Mouse (Mus musculus) layer of hippocampus, adult 11-12 months (tissue): Measurements from ENCODE around the gene Arrdc2.

Experiments used
- DNase-seq: peaks from one replicate; pipeline ENCODE4 v3.0.0; 2022; ENCODE audit warnings: low spot score

Gene Arrdc2

GRCm38 (mm10) chr8:70806541-70806940 is 33.0 kb downstream of the Arrdc2 start:
- DNase-seq: no peak

- DNase-seq: peak; percentile 88
These were observed 34.9 kb downstream of the Arrdc2 start, which contains the start of gene Mast3 for GRCm38 (mm10) chr8:70804481-70805206. Mast3 (minus strand) TSS chr8:70805054.

DNA sequence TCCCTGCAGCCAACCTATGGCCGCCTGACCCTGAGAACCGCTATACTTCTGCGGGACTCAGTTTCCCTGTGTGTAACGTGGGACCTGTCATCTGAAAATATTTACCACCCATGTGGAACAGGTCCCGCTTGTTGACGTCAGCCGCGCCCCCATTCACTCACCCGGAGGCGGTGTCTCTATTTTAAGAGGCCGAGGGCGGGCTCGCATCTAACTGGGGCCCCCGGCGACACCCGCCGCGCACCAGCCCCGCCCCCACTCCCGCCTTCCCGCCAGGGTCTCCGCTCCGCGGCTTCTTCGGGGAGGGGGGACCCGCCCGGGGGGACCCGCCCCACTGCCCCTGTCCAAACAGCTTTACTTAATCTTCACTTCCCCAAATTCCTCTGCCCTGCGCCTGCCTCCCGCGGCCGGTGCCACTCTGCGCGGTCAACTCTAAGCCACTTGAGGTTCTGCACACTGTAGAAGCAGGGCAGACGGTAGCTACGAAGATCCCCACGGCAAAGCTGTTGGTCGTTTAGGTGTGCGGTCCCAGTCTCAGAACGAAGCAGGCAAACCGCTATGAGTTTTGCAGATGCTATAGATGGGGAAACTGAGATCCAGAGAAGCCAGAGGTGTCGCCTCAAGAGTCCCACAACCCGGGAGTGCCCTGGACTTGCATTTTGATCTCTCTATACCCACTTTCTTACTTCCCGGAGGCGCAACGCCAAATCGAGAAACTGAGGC is 35.6 kb downstream of the Arrdc2 start:
- peak; percentile 72 for DNase-seq

- no peak for DNase-seq
These were observed 36.6 kb downstream of the Arrdc2 start for GRCm38 (mm10) chr8:70802786-70803510.

DNA sequence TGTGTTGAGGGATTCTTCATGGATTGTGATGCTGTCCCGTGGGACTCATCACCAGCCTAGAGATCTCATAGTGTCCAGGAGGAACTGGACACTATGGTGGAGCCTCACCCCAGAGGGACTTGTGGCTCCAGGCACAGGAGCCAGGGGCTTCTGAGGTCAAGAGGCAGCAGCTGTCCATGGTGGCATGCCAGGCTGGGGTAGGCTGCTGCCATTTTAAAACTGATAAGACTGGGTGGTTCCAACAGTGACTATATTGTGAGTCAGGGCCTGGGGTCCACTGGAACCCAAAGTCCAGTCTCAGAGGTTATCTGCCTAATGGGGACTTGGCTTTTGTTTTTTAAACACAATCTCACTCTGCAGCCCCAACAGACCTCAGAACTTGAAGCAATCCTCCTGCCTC is 37.7 kb downstream of the Arrdc2 start:
- DNase-seq: no peak

DNA sequence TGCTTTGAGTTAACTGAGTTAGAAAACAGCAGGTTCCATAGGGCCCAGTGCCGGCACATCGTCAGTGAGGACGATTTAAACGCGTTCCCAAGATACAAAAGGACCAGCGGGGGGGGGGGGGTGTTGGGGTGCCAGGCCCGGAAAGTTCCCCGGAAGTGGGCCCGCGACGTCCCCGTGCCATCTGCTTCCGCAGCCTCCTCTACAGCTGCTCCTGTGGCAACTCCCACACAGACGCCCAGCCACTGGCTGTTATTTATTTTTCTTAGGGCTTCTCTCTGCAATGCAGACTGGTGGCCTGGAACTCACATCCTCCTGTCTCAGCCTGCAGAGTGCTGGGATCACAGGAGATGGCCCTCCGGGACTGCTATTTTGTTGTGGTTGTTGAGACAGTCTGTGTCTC is 38.4 kb downstream of the Arrdc2 start:
- DNase-seq: peak; percentile 82

DNA sequence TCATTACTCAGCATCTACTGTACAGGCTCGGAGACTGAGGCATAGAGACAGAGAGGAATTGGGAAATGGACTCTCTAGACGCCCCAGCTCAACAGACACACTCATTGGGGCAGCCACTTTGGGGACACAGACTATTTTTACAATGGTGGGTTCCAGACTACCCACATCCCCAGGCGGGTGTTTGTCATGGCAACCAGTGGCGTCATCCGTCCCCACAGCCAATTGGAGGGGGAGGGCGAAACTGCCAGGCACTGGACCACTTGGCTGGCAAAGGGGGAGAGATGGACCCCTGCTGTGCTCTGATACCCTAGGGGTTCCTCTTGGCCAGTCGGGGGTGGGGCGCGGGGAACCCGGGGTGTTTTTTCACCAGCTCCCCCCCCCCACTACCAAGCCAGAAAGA is 38.9 kb downstream of the Arrdc2 start:
- DNase-seq: no peak

DNA sequence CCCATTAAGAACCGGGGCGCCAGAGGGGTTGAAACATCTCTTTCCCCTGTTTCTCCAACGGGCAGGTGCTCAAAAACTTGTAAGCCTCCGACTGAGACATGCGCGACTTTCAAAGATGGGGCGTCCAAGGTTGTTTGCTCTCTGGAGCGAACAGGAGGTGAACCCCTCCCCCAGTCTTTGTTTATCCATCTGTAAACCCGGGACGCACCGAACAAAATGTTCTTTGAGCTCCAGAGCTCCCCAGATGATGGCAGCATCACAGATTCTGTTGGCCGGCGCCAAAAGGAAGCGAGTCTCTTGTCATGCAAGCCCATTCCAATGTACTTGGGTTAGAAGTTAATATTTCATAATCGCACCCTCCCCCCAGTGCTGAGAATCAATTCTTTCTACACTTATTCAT is 41.2 kb downstream of the Arrdc2 start:
- DNase-seq: peak; percentile 85

DNA sequence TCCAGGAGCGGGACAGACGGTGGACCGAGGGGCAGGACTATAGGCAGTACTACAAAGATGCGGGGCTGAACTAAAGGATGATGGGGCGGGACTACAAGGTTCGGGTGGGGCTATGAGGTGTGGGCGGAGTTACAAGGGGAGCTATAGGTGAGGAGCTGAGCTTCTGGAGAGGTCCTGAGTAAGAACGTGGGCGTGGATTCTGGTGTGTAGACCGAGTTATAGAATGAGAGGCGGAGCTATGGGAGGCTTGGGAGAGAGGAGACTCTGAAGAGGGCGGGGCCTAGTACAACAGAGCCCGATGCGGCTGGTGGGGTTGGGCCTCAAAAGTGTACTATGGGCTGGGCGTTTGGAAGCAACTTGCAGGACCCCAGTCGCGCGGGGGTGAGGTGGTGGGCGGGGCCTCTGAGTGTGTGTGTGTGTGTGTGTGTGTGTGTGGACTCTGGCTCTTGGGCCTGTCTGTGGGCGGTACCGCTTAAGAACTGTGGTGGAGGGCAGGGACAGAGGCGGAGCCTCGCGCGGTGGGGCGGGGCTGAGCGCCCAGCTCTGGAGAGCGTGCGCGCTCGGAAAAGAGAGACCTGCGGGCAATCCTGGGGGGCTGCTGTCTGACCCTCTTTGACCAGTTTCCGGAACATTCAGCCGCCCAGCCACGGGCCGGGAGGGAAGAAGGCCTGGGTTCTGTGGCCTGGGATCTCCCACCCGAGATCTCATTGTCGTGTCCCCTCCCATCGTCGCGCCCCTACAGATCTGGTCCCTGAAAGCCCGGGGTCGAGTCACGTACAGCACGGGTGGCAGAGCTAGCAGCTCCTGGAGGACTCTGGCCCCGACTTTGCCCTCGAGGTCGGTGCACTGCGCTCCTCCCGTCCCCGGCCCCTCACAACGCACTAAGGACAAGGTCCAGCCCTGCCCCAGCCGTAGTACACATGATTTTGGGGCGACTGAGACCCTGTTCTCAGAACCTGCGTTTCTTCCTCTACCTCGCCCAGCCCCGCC is 42.1 kb downstream of the Arrdc2 start:
- peak; percentile 91 for DNase-seq

DNA sequence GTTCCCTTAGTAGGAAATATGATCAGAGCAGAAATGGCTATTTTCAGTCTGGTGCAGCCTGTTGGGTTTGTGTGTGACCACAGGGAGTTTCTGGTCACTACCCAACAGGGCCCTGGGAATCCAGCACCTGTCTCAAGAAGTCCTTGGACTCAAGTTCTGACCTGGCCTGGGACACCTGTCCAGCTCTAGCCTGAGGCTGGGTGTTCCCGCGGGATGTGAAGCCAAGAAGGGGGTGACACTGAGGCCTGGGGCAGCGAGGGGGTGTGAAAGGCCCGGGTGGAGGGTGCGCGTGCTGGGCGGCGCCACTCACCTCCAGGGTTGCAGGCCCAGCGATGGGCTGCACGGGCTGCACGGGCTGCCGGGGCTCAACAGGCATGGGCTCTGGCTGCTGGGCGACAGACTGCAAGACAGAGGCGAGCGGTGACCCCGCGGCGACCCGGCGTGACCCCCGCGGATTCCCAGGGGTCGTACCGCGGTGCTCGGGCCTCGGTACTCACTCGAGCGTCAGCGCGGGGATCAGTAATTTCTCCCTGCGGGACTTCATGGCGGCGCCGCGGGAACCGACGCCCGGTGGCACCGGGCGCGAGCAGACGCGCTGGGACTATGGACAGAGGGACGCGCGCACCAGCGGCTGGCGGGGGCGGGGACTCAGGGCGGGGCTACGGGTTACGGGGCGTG is 43.0 kb downstream of the Arrdc2 start:
- peak; percentile 62 for DNase-seq

GRCm38 (mm10) chr8:70795370-70795769 is 44.1 kb downstream of the Arrdc2 start:
- no peak for DNase-seq

DNA sequence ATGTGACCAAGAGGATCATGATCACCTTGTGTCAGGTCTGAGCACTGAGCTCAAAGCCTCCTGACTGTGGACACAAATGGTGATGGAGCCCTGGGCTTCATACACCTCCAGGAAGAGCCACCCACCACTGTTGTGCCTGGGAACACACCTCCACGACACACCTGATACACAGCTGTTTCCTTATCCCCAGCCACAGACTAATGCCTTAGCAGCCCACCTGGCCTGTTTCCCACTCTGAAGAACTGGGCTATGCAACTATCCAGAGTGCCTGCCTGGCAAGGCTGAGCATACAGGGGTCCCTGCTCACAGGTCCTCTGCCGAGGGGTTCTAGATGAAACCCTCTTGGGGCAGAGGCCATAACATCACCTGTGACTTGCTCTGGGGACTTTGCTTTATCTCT is 45.3 kb downstream of the Arrdc2 start:
- DNase-seq: no peak

DNA sequence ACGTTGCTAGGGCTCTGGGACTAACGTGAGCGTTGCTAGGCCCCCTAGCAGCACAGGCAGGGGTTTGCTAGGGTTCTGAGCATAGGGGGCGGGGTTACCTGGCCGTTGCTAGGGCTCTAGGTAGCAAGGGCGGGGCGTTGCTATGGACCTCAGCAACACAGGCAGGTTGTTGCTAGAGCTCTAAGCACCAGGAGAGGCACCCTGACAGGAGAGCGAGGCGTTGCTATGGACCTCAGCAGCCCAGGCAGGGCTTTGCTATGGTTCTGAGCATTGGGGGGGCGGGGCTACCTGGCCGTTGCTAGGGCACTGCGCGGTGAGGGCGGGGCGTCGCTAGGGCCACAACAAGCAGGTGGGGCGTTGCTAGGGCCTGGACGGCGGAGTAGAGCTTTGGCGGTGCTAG is 46.8 kb downstream of the Arrdc2 start:
- no peak for DNase-seq

GRCm38 (mm10) chr8:70791975-70792691 is 47.4 kb downstream of the Arrdc2 start:
- peak; percentile 98 for DNase-seq

DNA sequence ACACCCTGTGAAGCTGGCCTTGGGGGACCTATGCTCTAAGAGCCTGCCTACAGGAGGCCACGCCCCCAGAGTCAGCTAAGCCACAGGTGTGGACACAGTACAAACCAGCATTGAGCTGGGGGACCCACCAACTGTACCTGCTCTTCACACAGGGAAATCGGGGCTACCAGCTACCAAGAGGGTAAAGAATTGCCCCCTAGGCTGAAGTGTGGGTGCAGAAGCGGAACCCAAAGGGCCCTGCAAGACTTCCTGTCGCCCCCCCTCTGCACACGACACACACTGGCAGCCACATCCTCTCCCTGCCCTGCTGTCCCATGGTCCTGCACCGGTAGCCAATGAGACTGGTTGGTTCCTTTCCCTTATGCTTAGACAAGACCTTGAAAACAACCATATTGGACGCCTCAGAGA is 48.2 kb downstream of the Arrdc2 start:
- DNase-seq: peak; percentile 63

- DNase-seq: peak; percentile 55
These were observed 48.7 kb downstream of the Arrdc2 start for GRCm38 (mm10) chr8:70790846-70791245.

GRCm38 (mm10) chr8:70789046-70789445 is 50.5 kb downstream of the Arrdc2 start:
- DNase-seq: no peak

DNA sequence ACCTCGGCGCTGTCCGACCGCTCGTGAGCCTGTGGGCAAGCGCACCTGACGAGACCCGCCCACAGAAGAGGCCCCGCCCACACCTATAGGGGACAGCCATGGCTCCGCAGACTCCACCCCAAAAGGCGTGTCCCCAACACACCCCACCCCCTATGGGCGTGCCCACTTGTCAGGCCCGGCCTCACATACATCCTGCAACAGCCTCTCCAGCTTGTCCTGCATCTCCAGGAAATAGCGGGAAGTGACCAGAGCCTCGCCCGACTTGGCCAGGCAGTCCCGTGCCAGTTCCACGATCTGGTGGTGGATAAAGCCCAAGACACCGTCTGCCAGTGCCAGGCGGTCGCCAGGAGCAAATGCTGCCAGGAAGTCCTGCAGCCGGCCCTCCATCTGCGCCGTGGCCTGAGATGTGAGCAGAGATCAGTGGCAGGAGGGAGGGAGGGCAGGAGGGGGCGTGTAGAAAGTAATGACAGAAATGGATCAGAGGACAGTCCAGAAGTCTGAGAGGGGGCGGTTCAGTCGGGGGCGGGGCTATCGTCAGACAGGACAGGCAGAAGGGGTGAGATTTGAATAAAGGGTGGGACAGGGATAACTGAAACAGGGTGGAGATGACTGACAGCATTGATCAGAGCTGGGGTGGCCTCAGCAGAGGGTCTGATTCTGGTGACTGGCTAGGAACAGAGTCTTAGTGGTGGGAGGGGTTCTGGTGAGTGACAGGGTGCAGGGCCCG is 51.4 kb downstream of the Arrdc2 start:
- no peak for DNase-seq

DNA sequence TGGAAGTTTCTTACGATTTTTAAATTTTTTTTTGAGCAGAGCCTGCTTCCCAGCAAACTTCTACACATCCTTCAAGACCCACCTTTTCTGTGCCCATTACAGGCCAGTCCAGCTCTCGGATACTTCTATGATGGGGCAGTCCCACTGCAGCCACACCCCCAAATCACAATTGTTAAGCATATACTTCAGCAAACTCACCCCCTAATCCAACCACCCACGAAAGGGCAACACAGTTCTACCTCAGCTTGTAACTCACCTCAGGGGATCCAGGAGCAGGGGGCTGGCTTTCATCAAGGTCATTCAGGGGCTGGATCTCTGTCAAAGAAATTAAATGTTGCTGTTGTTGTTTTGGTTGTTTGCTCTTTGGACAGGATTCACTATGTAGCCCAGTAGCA is 52.5 kb downstream of the Arrdc2 start:
- DNase-seq: no peak
